Mouse (Mus musculus): Measurements from ENCODE around the gene Cdc42bpa. TPM values are rescaled to one million over a fixed set of nuclear protein-coding genes. Genes with fewer than 3 reads are reported as not detected.

Cdc42bpa gene
- polyA plus RNA-seq, 1 experiment from 2014 or later: 31.4 TPM

- Histone ChIP-seq H3K9ac (replicated peaks; ENCODE audit: low read depth, low read length) (no peak overlapping the region), H3K27ac (ENCODE audit: low read length) (no peak overlapping the region), H3K9me3 (ENCODE audit: control insufficient read depth, low read length) (no peaks in the 10 kb centered on the region), H3K4me1 (replicated peaks; ENCODE audit: control insufficient read depth, insufficient read depth, low read length) (no peaks in the 10 kb centered on the region), H3K4me3 (replicated peaks; ENCODE audit: low read length) (no peak overlapping the region), H3K36me3 (ENCODE audit: control insufficient read depth, insufficient read depth) (peaks cover 9% of the 10 kb centered on the region), H3K27me3 (replicated peaks; ENCODE audit: control insufficient read depth, insufficient read depth, low read length) (no peaks in the 10 kb centered on the region), H3K4me2 (ENCODE audit: low read length) (no peak overlapping the region)
- 87% methylated on average over 4 of the region's 4 CpGs for WGBS
- no peak for ATAC-seq
These were observed 178.9 kb downstream of the Cdc42bpa start for GRCm38 (mm10) chr1:180139158-180139557.

- ATAC-seq: no peak
- no peaks in the 10 kb centered on the region for H3K4me1 ChIP-seq (replicated peaks; ENCODE audit: control insufficient read depth, insufficient read depth, low read length)
- no peaks in the 10 kb centered on the region for H3K27me3 ChIP-seq (replicated peaks; ENCODE audit: control insufficient read depth, insufficient read depth, low read length)
- no peak overlapping the region for H3K9ac ChIP-seq (replicated peaks; ENCODE audit: low read depth, low read length)
- H3K36me3 ChIP-seq (ENCODE audit: control insufficient read depth, insufficient read depth): peaks cover 15% of the 10 kb centered on the region
- no peak overlapping the region for H3K4me2 ChIP-seq (ENCODE audit: low read length)
- no peak overlapping the region for H3K27ac ChIP-seq (ENCODE audit: low read length)
- H3K9me3 ChIP-seq (ENCODE audit: control insufficient read depth, low read length): no peaks in the 10 kb centered on the region
- H3K4me3 ChIP-seq (replicated peaks; ENCODE audit: low read length): no peak overlapping the region
- WGBS: 93% methylated on average over 2 of the region's 2 CpGs
These were observed 180.7 kb downstream of the Cdc42bpa start for GRCm38 (mm10) chr1:180140970-180141369.

GRCm38 (mm10) chr1:180148036-180148435, 187.8 kb downstream of the Cdc42bpa start:
- Histone ChIP-seq H3K27me3 (replicated peaks; ENCODE audit: control insufficient read depth, insufficient read depth, low read length) (no peaks in the 10 kb centered on the region), H3K4me1 (replicated peaks; ENCODE audit: control insufficient read depth, insufficient read depth, low read length) (no peaks in the 10 kb centered on the region), H3K4me2 (ENCODE audit: low read length) (no peak overlapping the region), H3K4me3 (replicated peaks; ENCODE audit: low read length) (no peak overlapping the region), H3K9me3 (ENCODE audit: control insufficient read depth, low read length) (no peaks in the 10 kb centered on the region), H3K27ac (ENCODE audit: low read length) (no peak overlapping the region), H3K9ac (replicated peaks; ENCODE audit: low read depth, low read length) (no peak overlapping the region), H3K36me3 (ENCODE audit: control insufficient read depth, insufficient read depth) (peaks cover 22% of the 10 kb centered on the region)
- no peak for ATAC-seq
- WGBS: 87% methylated on average over 4 of the region's 4 CpGs

GRCm38 (mm10) chr1:180148563-180148962, 188.3 kb downstream of the Cdc42bpa start:
- WGBS: 89% methylated on average over 4 of the region's 4 CpGs
- Histone ChIP-seq H3K4me2 (ENCODE audit: low read length) (no peak overlapping the region), H3K27ac (ENCODE audit: low read length) (no peak overlapping the region), H3K4me3 (replicated peaks; ENCODE audit: low read length) (no peak overlapping the region), H3K27me3 (replicated peaks; ENCODE audit: control insufficient read depth, insufficient read depth, low read length) (no peaks in the 10 kb centered on the region), H3K36me3 (ENCODE audit: control insufficient read depth, insufficient read depth) (peaks cover 22% of the 10 kb centered on the region), H3K4me1 (replicated peaks; ENCODE audit: control insufficient read depth, insufficient read depth, low read length) (no peaks in the 10 kb centered on the region), H3K9me3 (ENCODE audit: control insufficient read depth, low read length) (no peaks in the 10 kb centered on the region), H3K9ac (replicated peaks; ENCODE audit: low read depth, low read length) (no peak overlapping the region)
- ATAC-seq: no peak

GRCm38 (mm10) chr1:180151191-180151590, 190.9 kb downstream of the Cdc42bpa start:
- Histone ChIP-seq H3K4me1 (replicated peaks; ENCODE audit: control insufficient read depth, insufficient read depth, low read length) (no peaks in the 10 kb centered on the region), H3K36me3 (ENCODE audit: control insufficient read depth, insufficient read depth) (peaks cover 18% of the 10 kb centered on the region)

GRCm38 (mm10) chr1:180158648-180159047, 198.4 kb downstream of the Cdc42bpa start:
- H3K27me3 ChIP-seq (replicated peaks; ENCODE audit: control insufficient read depth, insufficient read depth, low read length): no peaks in the 10 kb centered on the region
- no peak overlapping the region for H3K4me2 ChIP-seq (ENCODE audit: low read length)
- no peak overlapping the region for H3K9ac ChIP-seq (replicated peaks; ENCODE audit: low read depth, low read length)
- ATAC-seq: no peak
- H3K4me1 ChIP-seq (replicated peaks; ENCODE audit: control insufficient read depth, insufficient read depth, low read length): no peaks in the 10 kb centered on the region
- H3K36me3 ChIP-seq (ENCODE audit: control insufficient read depth, insufficient read depth): peaks cover 11% of the 10 kb centered on the region
- no peak overlapping the region for H3K4me3 ChIP-seq (replicated peaks; ENCODE audit: low read length)
- no peaks in the 10 kb centered on the region for H3K9me3 ChIP-seq (ENCODE audit: control insufficient read depth, low read length)
- WGBS: 87% methylated on average over 2 of the region's 2 CpGs
- no peak overlapping the region for H3K27ac ChIP-seq (ENCODE audit: low read length)

More at GRCm38 (mm10) chr1:180151191-180151590, 190.9 kb downstream of the Cdc42bpa start:
- 83% methylated on average over 8 of the region's 8 CpGs for WGBS
- no peak overlapping the region for H3K27ac ChIP-seq (ENCODE audit: low read length)
- H3K4me2 ChIP-seq (ENCODE audit: low read length): no peak overlapping the region
- H3K27me3 ChIP-seq (replicated peaks; ENCODE audit: control insufficient read depth, insufficient read depth, low read length): no peaks in the 10 kb centered on the region
- no peak overlapping the region for H3K9ac ChIP-seq (replicated peaks; ENCODE audit: low read depth, low read length)
- no peak overlapping the region for H3K4me3 ChIP-seq (replicated peaks; ENCODE audit: low read length)
- no peaks in the 10 kb centered on the region for H3K9me3 ChIP-seq (ENCODE audit: control insufficient read depth, low read length)
- ATAC-seq: no peak

- no peak overlapping the region for H3K4me2 ChIP-seq (ENCODE audit: low read length)
- 82% methylated on average over 2 of the region's 2 CpGs for WGBS
- no peak overlapping the region for H3K9ac ChIP-seq (replicated peaks; ENCODE audit: low read depth, low read length)
- no peaks in the 10 kb centered on the region for H3K27me3 ChIP-seq (replicated peaks; ENCODE audit: control insufficient read depth, insufficient read depth, low read length)
- peaks cover 9% of the 10 kb centered on the region for H3K36me3 ChIP-seq (ENCODE audit: control insufficient read depth, insufficient read depth)
- H3K9me3 ChIP-seq (ENCODE audit: control insufficient read depth, low read length): no peaks in the 10 kb centered on the region
- no peak overlapping the region for H3K4me3 ChIP-seq (replicated peaks; ENCODE audit: low read length)
- no peak overlapping the region for H3K27ac ChIP-seq (ENCODE audit: low read length)
- no peaks in the 10 kb centered on the region for H3K4me1 ChIP-seq (replicated peaks; ENCODE audit: control insufficient read depth, insufficient read depth, low read length)
- ATAC-seq: no peak
These were observed 200.3 kb downstream of the Cdc42bpa start for GRCm38 (mm10) chr1:180160545-180160944.

- H3K9me3 ChIP-seq (ENCODE audit: control insufficient read depth, low read length): no peaks in the 10 kb centered on the region
- peaks cover 9% of the 10 kb centered on the region for H3K36me3 ChIP-seq (ENCODE audit: control insufficient read depth, insufficient read depth)
- no peak overlapping the region for H3K27ac ChIP-seq (ENCODE audit: low read length)
- no peaks in the 10 kb centered on the region for H3K4me1 ChIP-seq (replicated peaks; ENCODE audit: control insufficient read depth, insufficient read depth, low read length)
- 0 out of 2 replicates have a peak, but pooled peaks have one; percentile 28 for ATAC-seq
- no peak overlapping the region for H3K4me2 ChIP-seq (ENCODE audit: low read length)
- WGBS: 71% methylated on average over 3 of the region's 3 CpGs
- no peak overlapping the region for H3K4me3 ChIP-seq (replicated peaks; ENCODE audit: low read length)
- no peak overlapping the region for H3K9ac ChIP-seq (replicated peaks; ENCODE audit: low read depth, low read length)
- H3K27me3 ChIP-seq (replicated peaks; ENCODE audit: control insufficient read depth, insufficient read depth, low read length): no peaks in the 10 kb centered on the region
These were observed 200.9 kb downstream of the Cdc42bpa start for GRCm38 (mm10) chr1:180161160-180161559.

GRCm38 (mm10) chr1:180161566-180162355, 201.5 kb downstream of the Cdc42bpa start:
- H3K9me3 ChIP-seq (ENCODE audit: control insufficient read depth, low read length): no peaks in the 10 kb centered on the region
- no peak overlapping the region for H3K9ac ChIP-seq (replicated peaks; ENCODE audit: low read depth, low read length)
- no peak overlapping the region for H3K4me2 ChIP-seq (ENCODE audit: low read length)
- 0 out of 2 replicates have a peak, but pooled peaks have one; percentile 26 for ATAC-seq
- H3K36me3 ChIP-seq (ENCODE audit: control insufficient read depth, insufficient read depth): peaks cover 9% of the 10 kb centered on the region
- 92% methylated on average over 20 of the region's 20 CpGs for WGBS
- H3K27ac ChIP-seq (ENCODE audit: low read length): no peak overlapping the region
- H3K4me3 ChIP-seq (replicated peaks; ENCODE audit: low read length): no peak overlapping the region
- no peaks in the 10 kb centered on the region for H3K27me3 ChIP-seq (replicated peaks; ENCODE audit: control insufficient read depth, insufficient read depth, low read length)
- no peaks in the 10 kb centered on the region for H3K4me1 ChIP-seq (replicated peaks; ENCODE audit: control insufficient read depth, insufficient read depth, low read length)
